Mouse (Mus musculus): ENCODE results near the gene Ceacam9. TPM values are rescaled to one million over a fixed set of nuclear protein-coding genes. Genes with fewer than 3 reads are reported as not detected.
"Not testable (repeated sequence)": the region's sequence is repeated elsewhere in the genome, so short reads cannot be mapped to it uniquely, and the experiment has no call there.

The Ceacam9 gene
- polyA plus RNA-seq, 1 experiment from 2014 or later, result not detected

GRCm38 (mm10) chr7:16712633-16713415, 8.9 kb upstream of the Ceacam9 start:
- Histone ChIP-seq H3K27me3 (no peaks in the 10 kb centered on the region), H3K9ac (no peak overlapping the region), H3K4me2 (no peak overlapping the region), H3K9me3 (replicated peaks) (no peaks in the 10 kb centered on the region), H3K4me3 (no peak overlapping the region), H3K36me3 (no peaks in the 10 kb centered on the region), H3K27ac (no peak overlapping the region), H3K4me1 (replicated peaks) (peaks cover 18% of the 10 kb centered on the region)
- no peak for ATAC-seq (replicated peaks; ENCODE audit: insufficient number of reproducible peaks, insufficient read depth, low FRiP score, low read depth)
- 74% methylated on average over 12 of the region's 13 CpGs for WGBS

GRCm38 (mm10) chr7:16716456-16717152, 5.1 kb upstream of the Ceacam9 start:
- H3K4me1 ChIP-seq (replicated peaks); H3K36me3 ChIP-seq; H3K9ac ChIP-seq; H3K27me3 ChIP-seq; ATAC-seq (replicated peaks; ENCODE audit: insufficient number of reproducible peaks, insufficient read depth, low FRiP score, low read depth); H3K4me3 ChIP-seq; H3K9me3 ChIP-seq (replicated peaks); H3K4me2 ChIP-seq: not testable (repeated sequence)
- H3K27ac ChIP-seq, result peak overlapping the region; percentile 15; the same call in 1 of the 2 replicates
- 36% methylated on average over 8 of the region's 8 CpGs for WGBS

- H3K4me3 ChIP-seq; H3K4me1 ChIP-seq (replicated peaks); H3K4me2 ChIP-seq; H3K27me3 ChIP-seq; H3K9ac ChIP-seq; H3K9me3 ChIP-seq (replicated peaks); H3K36me3 ChIP-seq; ATAC-seq (replicated peaks; ENCODE audit: insufficient number of reproducible peaks, insufficient read depth, low FRiP score, low read depth); H3K27ac ChIP-seq: not testable (repeated sequence)
- 53% methylated on average over 3 of the region's 3 CpGs for WGBS
These were observed 761 bp downstream of the Ceacam9 start for GRCm38 (mm10) chr7:16722490-16722889.

- Histone ChIP-seq H3K9me3 (replicated peaks) (no peaks in the 10 kb centered on the region), H3K27me3 (no peaks in the 10 kb centered on the region), H3K9ac (peak overlapping the region; percentile 31; the same call in 1 of the 2 replicates), H3K36me3 (no peaks in the 10 kb centered on the region), H3K4me2 (peak overlapping the region; percentile 57), H3K27ac (peak overlapping the region; percentile 55), H3K4me1 (replicated peaks) (peaks cover 17% of the 10 kb centered on the region), H3K4me3 (peak overlapping the region; percentile 30; the same call in 1 of the 2 replicates)
- WGBS, result 19% methylated on average over 14 of the region's 14 CpGs
- peak; percentile 59 for ATAC-seq (replicated peaks; ENCODE audit: insufficient number of reproducible peaks, insufficient read depth, low FRiP score, low read depth)
These were observed 7.0 kb downstream of the Ceacam9 start for GRCm38 (mm10) chr7:16728596-16729348.

GRCm38 (mm10) chr7:16729563-16729962, 7.8 kb downstream of the Ceacam9 start:
- Histone ChIP-seq H3K4me1 (replicated peaks) (peaks cover 17% of the 10 kb centered on the region), H3K4me2 (peak overlapping the region; percentile 34), H3K4me3 (0 out of 2 replicates have a peak overlapping the region, but pooled peaks have one; percentile 7), H3K27ac (peak overlapping the region; percentile 55; the same call in 1 of the 2 replicates)
- 2% methylated on average over 7 of the region's 7 CpGs for WGBS
- not testable (repeated sequence) for H3K9ac ChIP-seq; ATAC-seq (replicated peaks; ENCODE audit: insufficient number of reproducible peaks, insufficient read depth, low FRiP score, low read depth); H3K27me3 ChIP-seq; H3K9me3 ChIP-seq (replicated peaks); H3K36me3 ChIP-seq

- Histone ChIP-seq H3K4me1 (replicated peaks) (peaks cover 17% of the 10 kb centered on the region), H3K9ac (no peak overlapping the region), H3K27me3 (no peaks in the 10 kb centered on the region), H3K9me3 (replicated peaks) (no peaks in the 10 kb centered on the region), H3K27ac (no peak overlapping the region), H3K36me3 (no peaks in the 10 kb centered on the region), H3K4me2 (no peak overlapping the region), H3K4me3 (no peak overlapping the region)
- WGBS, result 89% methylated on average over 6 of the region's 6 CpGs
- no peak for ATAC-seq (replicated peaks; ENCODE audit: insufficient number of reproducible peaks, insufficient read depth, low FRiP score, low read depth)
These were observed 9.1 kb downstream of the Ceacam9 start for GRCm38 (mm10) chr7:16730791-16731190.

GRCm38 (mm10) chr7:16731893-16732422, 10.2 kb downstream of the Ceacam9 start:
- Histone ChIP-seq H3K4me3 (no peak overlapping the region), H3K4me2 (no peak overlapping the region), H3K9ac (no peak overlapping the region), H3K4me1 (replicated peaks) (peaks cover 17% of the 10 kb centered on the region), H3K36me3 (no peaks in the 10 kb centered on the region), H3K27ac (no peak overlapping the region), H3K27me3 (no peaks in the 10 kb centered on the region), H3K9me3 (replicated peaks) (no peaks in the 10 kb centered on the region)
- no peak for ATAC-seq (replicated peaks; ENCODE audit: insufficient number of reproducible peaks, insufficient read depth, low FRiP score, low read depth)
- WGBS, result 60% methylated on average over 7 of the region's 7 CpGs

GRCm38 (mm10) chr7:16737606-16738072, 15.9 kb downstream of the Ceacam9 start:
- H3K4me2 ChIP-seq, result peak overlapping the region; percentile 66
- H3K4me3 ChIP-seq, result peak overlapping the region; percentile 83
- H3K27ac ChIP-seq, result no peak overlapping the region
- 40% methylated on average over 10 of the region's 10 CpGs for WGBS
- ATAC-seq (replicated peaks; ENCODE audit: insufficient number of reproducible peaks, insufficient read depth, low FRiP score, low read depth), result no peak
- H3K9me3 ChIP-seq (replicated peaks), result no peaks in the 10 kb centered on the region
- H3K27me3 ChIP-seq, result no peaks in the 10 kb centered on the region
- H3K9ac ChIP-seq, result peak overlapping the region; percentile 22; the same call in 1 of the 2 replicates
- H3K4me1 ChIP-seq (replicated peaks), result peaks cover 19% of the 10 kb centered on the region
- H3K36me3 ChIP-seq, result 0 out of 2 replicates have a peak, but pooled peaks cover 5% of the 10 kb centered on the region

GRCm38 (mm10) chr7:16738073-16738696, 16.5 kb downstream of the Ceacam9 start, which contains the start of gene Ap2s1:
TSS of gene Ap2s1 (plus strand) at chr7:16738410.
- under 1% methylated on average over 34 of the region's 34 CpGs for WGBS
- Histone ChIP-seq H3K36me3 (peaks cover 8% of the 10 kb centered on the region; the same call in 1 of the 2 replicates), H3K4me3 (peak within 1 kb of the TSS; percentile 83), H3K9me3 (replicated peaks) (no peaks in the 10 kb centered on the region), H3K27ac (peak within 1 kb of the TSS; percentile 69), H3K4me2 (peak within 1 kb of the TSS; percentile 66), H3K27me3 (no peaks in the 10 kb centered on the region), H3K4me1 (replicated peaks) (peaks cover 19% of the 10 kb centered on the region), H3K9ac (peak within 1 kb of the TSS; percentile 91)
- peak; percentile 94 for ATAC-seq (replicated peaks; ENCODE audit: insufficient number of reproducible peaks, insufficient read depth, low FRiP score, low read depth)

- no peaks in the 10 kb centered on the region for H3K9me3 ChIP-seq (replicated peaks)
- H3K27ac ChIP-seq, result 0 out of 2 replicates have a peak overlapping the region, but pooled peaks have one; percentile 69
- peaks cover 25% of the 10 kb centered on the region for H3K4me1 ChIP-seq (replicated peaks)
- WGBS, result 51% methylated on average over 10 of the region's 10 CpGs
- peak overlapping the region; percentile 66 for H3K4me2 ChIP-seq
- peak overlapping the region; percentile 91 for H3K9ac ChIP-seq
- peak overlapping the region; percentile 83 for H3K4me3 ChIP-seq
- no peaks in the 10 kb centered on the region for H3K27me3 ChIP-seq
- no peak for ATAC-seq (replicated peaks; ENCODE audit: insufficient number of reproducible peaks, insufficient read depth, low FRiP score, low read depth)
- H3K36me3 ChIP-seq, result peaks cover 15% of the 10 kb centered on the region
These were observed 17.4 kb downstream of the Ceacam9 start for GRCm38 (mm10) chr7:16739056-16739604.
